Mouse (Mus musculus) cortical plate, adult 2 months (tissue): ENCODE measurements around the gene Gpr33.

Experiments used
- CTCF ChIP-seq: fragments of 200-500 bp; IDR thresholded peaks from 2 replicates; pipeline ENCODE4 v1.5.1; 2011; ENCODE audit warnings: mild to moderate bottlenecking, control low read depth, low read length; ENCODE audit not compliant: insufficient read depth; ENCODE audit errors: extremely low read depth
- POLR2A ChIP-seq: fragments of 200-500 bp; IDR thresholded peaks from 2 replicates; pipeline ENCODE4 v1.6.1; 2011; ENCODE audit warnings: mild to moderate bottlenecking, low read length, control low read depth; ENCODE audit not compliant: insufficient read depth; ENCODE audit errors: extremely low read depth

GRCm38 (mm10) chr12:52006633-52006994, 21.2 kb downstream of the Gpr33 start:
- no peak for TF ChIP-seq CTCF
- TF ChIP-seq POLR2A = no peak
